ENCODE assay signal across 13 mouse cellular contexts in genomic region chr9:79865998-79866397, GRCm38 (mm10).
DNase-seq lines count a peak whose midpoint lies in the region; ATAC-seq and TF ChIP-seq lines count a peak whose summit lies in the region.
"Had no signal": no experiment of that assay in that cellular context is flagged by ENCODE, and none has a peak within 500 bp of the region (broad histone marks: within the 10 kb centered on the region; RNA-seq: fewer than 3 reads in every experiment).

No protein-coding gene starts in this region.

- DNase-seq in adrenal gland, postnatal 10 days, result peak; percentile 34
- DNase-seq in adrenal gland, adult 8-10 months, result no peak
- DNase-seq in layer of hippocampus, adult 2 months (ENCODE audit: low spot score in 2 of 2), result no peak
- no peak for DNase-seq in layer of hippocampus, adult 8-10 months (ENCODE audit: low spot score in 2 of 2)
- peak; percentile 12 for DNase-seq in R1 (ENCODE audit: low read depth, low spot score)
- DNase-seq in frontal cortex, adult 2 months (ENCODE audit: extremely low spot score in 1 of 2, low spot score in 1 of 2), result no peak
- no peak for DNase-seq in urinary bladder, postnatal 14 days (ENCODE audit: low spot score)
- DNase-seq: B cell, adult 2 months; cerebellum, postnatal 10 days had no signal

- H3K27ac ChIP-seq in layer of hippocampus, adult 2 months, result no peak overlapping the region
- H3K27ac ChIP-seq: neural tube, embryonic 12.5 days had no signal

- peak; percentile 63 for ATAC-seq in megakaryocyte progenitor cell, adult 5-6 weeks (replicated peaks; ENCODE audit: poor library complexity)
- ATAC-seq: activated CD4-positive, CD25-positive, alpha-beta regulatory T cell, adult 4 months; hindbrain, embryonic 16.5 days had no signal

- H3K4me3 ChIP-seq in layer of hippocampus, adult 2 months, result no peak overlapping the region
- H3K4me3 ChIP-seq: neural tube, embryonic 12.5 days had no signal

- TF ChIP-seq CTCF in layer of hippocampus, adult 2 months (conservative IDR thresholded peaks at IDR 0.05), result peak; percentile 54

Comparison
In these comparisons a context has a peak if more than half of its experiments do, and no peak if none do; other contexts are left out.
1. DNase-seq: peak in adrenal gland, postnatal 10 days (single experiment) and R1 (single experiment); none in adrenal gland, adult 8-10 months (single experiment), layer of hippocampus, adult 2 months (0 of 2), layer of hippocampus, adult 8-10 months (0 of 2), frontal cortex, adult 2 months (0 of 2) and urinary bladder, postnatal 14 days (single experiment).